Mouse (Mus musculus) ovary, postnatal 10 days (tissue): ENCODE results near the gene Bmp10.
"Not testable (repeated sequence)": the region's sequence is repeated elsewhere in the genome, so short reads cannot be mapped to it uniquely, and the experiment has no call there.

Source experiments
- DNase-seq: peaks from one replicate; pipeline ENCODE4 v3.0.0; 2022; ENCODE audit warnings: low spot score

Gene Bmp10

GRCm38 (mm10) chr6:87447217-87447616 lies 18.4 kb downstream of the Bmp10 start:
- DNase-seq = no peak

- no peak for DNase-seq
These were observed 20.7 kb downstream of the Bmp10 start for GRCm38 (mm10) chr6:87449534-87449933.

GRCm38 (mm10) chr6:87451016-87451415 lies 22.2 kb downstream of the Bmp10 start:
- DNase-seq = no peak

- no peak for DNase-seq
These were observed 23.0 kb downstream of the Bmp10 start for GRCm38 (mm10) chr6:87451771-87452170.

- DNase-seq = no peak
These were observed 26.7 kb downstream of the Bmp10 start for GRCm38 (mm10) chr6:87455507-87455906.

GRCm38 (mm10) chr6:87466221-87466620 lies 37.4 kb downstream of the Bmp10 start:
- peak; percentile 31 for DNase-seq

GRCm38 (mm10) chr6:87467373-87467772 lies 38.6 kb downstream of the Bmp10 start:
- no peak for DNase-seq

- DNase-seq = no peak
These were observed 39.6 kb downstream of the Bmp10 start for GRCm38 (mm10) chr6:87468372-87468771.

- DNase-seq = not testable (repeated sequence)
These were observed 41.3 kb downstream of the Bmp10 start for GRCm38 (mm10) chr6:87470098-87470497.

- DNase-seq = no peak
These were observed 46.4 kb downstream of the Bmp10 start for GRCm38 (mm10) chr6:87475223-87475622.

- no peak for DNase-seq
These were observed 50.1 kb downstream of the Bmp10 start for GRCm38 (mm10) chr6:87478847-87479246.

GRCm38 (mm10) chr6:87479291-87479999 lies 50.7 kb downstream of the Bmp10 start:
- no peak for DNase-seq

- no peak for DNase-seq
These were observed 54.6 kb downstream of the Bmp10 start for GRCm38 (mm10) chr6:87483224-87483899.

- DNase-seq = no peak
These were observed 55.1 kb downstream of the Bmp10 start for GRCm38 (mm10) chr6:87483900-87484289.

- DNase-seq = no peak
These were observed 56.0 kb downstream of the Bmp10 start for GRCm38 (mm10) chr6:87484806-87485205.
